Mouse (Mus musculus): ENCODE measurements around the gene Dlst. TPM values are rescaled to one million over a fixed set of nuclear protein-coding genes. Genes with fewer than 3 reads are reported as not detected.
A peak's percentile ranks its signal among the peaks of the same experiment; 100 is the strongest.

Gene Dlst
- polyA plus RNA-seq, 1 experiment from 2014 or later, result 101 TPM

DNA sequence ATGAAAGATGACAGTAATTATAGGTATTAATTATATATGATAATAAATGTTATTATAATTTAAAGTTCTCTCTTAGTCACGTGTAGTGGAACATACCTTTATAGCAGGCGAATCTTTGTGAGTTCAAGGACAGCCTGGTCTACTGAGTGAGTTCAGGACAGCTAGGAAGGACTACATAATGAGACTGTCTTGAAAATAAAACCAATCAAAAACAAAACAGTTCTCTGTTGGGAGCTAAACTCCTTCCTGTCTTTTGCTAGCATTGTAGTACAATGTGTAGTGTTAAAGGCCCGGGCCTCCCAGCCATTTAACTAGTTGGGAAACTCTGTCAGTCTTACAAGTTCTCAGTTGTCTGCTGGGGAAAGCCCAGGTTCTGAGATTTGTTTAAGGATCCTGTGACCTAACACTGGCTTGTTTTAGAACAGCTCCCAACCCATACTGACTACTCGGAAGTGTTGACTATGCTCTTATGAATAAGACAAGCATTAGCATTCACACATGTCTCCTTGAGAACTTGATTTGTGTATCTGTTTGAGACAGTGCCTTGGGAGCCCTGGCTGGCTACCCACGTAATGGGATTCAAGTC, 9.0 kb upstream of the Dlst start:
- H3K4me1 ChIP-seq (replicated peaks), result peaks cover 14% of the 10 kb centered on the region
- 84% methylated on average over 5 of the region's 5 CpGs for WGBS

DNA sequence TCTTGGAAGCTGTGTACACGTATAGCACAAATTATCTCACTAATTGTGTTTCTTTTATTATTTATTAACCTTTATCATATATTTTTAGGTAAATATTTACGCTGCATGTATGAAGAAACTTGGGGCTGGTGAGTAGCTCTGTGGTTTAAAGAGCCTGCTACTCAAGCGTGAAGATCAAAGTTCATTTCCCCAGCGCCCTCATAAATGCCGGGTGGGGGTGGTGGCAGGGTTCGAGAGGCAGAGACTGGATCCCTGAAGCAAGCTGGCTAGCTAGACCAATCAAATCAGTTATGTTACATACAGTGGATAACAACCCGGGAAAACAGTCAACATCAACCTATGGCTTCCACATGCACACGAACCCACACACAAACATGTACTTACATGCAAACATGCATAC, 7.5 kb upstream of the Dlst start:
- H3K9me3 ChIP-seq, result no peaks in the 10 kb centered on the region
- no peak for DNase-seq (ENCODE audit: low spot score)
- no peak overlapping the region for H3K4me3 ChIP-seq
- no peak overlapping the region for H3K27ac ChIP-seq
- no peaks in the 10 kb centered on the region for H3K27me3 ChIP-seq (ENCODE audit: insufficient read depth, poor library complexity, severe bottlenecking)
- H3K4me1 ChIP-seq (replicated peaks), result peaks cover 18% of the 10 kb centered on the region
- H3K36me3 ChIP-seq, result no peaks in the 10 kb centered on the region
- WGBS, result 80% methylated on average over 8 of the region's 8 CpGs

More for the DNA sequence above, 9.0 kb upstream of the Dlst start:
- Histone ChIP-seq H3K4me3 (no peak overlapping the region), H3K27ac (no peak overlapping the region), H3K27me3 (ENCODE audit: insufficient read depth, poor library complexity, severe bottlenecking) (no peaks in the 10 kb centered on the region), H3K9me3 (no peaks in the 10 kb centered on the region), H3K36me3 (no peaks in the 10 kb centered on the region)
- DNase-seq (ENCODE audit: low spot score), result no peak

DNA sequence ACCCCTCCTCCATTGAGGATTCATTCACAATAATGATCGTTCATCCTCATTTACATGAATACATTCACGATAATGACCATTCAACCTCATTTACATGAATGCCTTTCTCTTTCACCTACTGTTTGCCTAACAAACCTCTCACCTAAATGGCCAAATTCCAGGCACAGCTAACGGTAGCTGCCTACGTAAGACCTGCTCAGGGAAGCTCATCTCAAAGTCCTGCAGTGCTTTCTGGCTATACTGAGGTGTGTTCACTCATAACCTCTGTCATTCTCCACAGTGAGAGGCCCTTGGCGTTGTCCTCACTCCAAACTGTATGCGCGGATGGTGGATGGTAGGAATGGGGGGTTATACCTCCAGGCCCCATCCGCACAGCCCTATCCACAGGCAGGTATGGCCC, 5.8 kb upstream of the Dlst start:
- Histone ChIP-seq H3K4me1 (replicated peaks) (peaks cover 22% of the 10 kb centered on the region), H3K27me3 (ENCODE audit: insufficient read depth, poor library complexity, severe bottlenecking) (0 out of 2 replicates have a peak, but pooled peaks cover 4% of the 10 kb centered on the region), H3K27ac (no peak overlapping the region), H3K9me3 (no peaks in the 10 kb centered on the region), H3K36me3 (no peaks in the 10 kb centered on the region), H3K4me3 (no peak overlapping the region)
- WGBS, result 90% methylated on average over 8 of the region's 8 CpGs
- DNase-seq (ENCODE audit: low spot score), result no peak

DNA sequence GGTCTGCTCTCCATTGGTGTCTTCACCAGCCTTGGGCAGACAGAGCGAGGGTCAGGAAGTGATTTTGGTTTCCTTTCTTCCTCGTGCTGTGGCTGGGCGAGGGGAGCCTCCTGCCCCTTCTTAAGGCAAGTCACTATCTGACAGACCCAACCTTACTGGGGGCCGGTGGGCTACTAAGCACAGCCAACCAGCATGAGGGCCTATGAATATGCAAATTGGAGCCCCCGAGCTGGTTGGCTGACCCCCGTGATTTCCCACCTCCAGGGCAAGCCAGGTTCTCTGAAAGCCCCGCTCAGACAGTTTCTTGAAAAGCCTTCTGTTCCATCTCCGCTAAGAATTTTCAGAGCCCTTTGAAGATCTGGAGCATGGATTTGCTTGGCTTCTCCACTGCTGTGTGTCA, 4.3 kb upstream of the Dlst start:
- Histone ChIP-seq H3K4me1 (replicated peaks) (peaks cover 29% of the 10 kb centered on the region), H3K27ac (0 out of 2 replicates have a peak overlapping the region, but pooled peaks have one; percentile 2), H3K27me3 (ENCODE audit: insufficient read depth, poor library complexity, severe bottlenecking) (0 out of 2 replicates have a peak, but pooled peaks cover 4% of the 10 kb centered on the region), H3K36me3 (no peaks in the 10 kb centered on the region), H3K9me3 (no peaks in the 10 kb centered on the region), H3K4me3 (peak overlapping the region; percentile 37)
- 3% methylated on average over 8 of the region's 8 CpGs for WGBS
- DNase-seq (ENCODE audit: low spot score), result peak; percentile 38

DNA sequence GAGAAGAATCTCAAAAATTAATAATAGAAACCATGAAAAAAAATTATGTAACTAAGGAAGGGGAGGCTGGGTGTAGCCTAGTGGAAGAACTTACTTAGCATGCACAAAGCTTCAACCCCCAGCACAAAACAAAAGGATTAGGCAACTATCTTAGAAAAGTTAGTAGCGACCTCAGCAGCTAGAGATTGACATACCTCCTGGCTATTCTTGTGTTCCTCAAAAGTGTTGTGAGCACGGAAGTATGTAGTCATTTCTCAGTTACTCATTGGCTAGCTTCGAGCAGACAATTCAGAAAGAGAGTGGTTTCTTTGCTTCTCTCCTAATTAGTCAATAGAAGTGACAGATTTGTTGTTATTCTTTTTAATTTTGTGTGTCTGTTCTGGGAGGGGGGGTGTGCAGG, 2.0 kb upstream of the Dlst start:
- DNase-seq (ENCODE audit: low spot score), result no peak
- H3K4me3 ChIP-seq, result no peak overlapping the region
- H3K9me3 ChIP-seq, result no peaks in the 10 kb centered on the region
- H3K27me3 ChIP-seq (ENCODE audit: insufficient read depth, poor library complexity, severe bottlenecking), result 0 out of 2 replicates have a peak, but pooled peaks cover 4% of the 10 kb centered on the region
- WGBS, result 75% methylated on average over 3 of the region's 3 CpGs
- peaks cover 42% of the 10 kb centered on the region for H3K4me1 ChIP-seq (replicated peaks)
- H3K27ac ChIP-seq, result no peak overlapping the region
- H3K36me3 ChIP-seq, result peaks cover 10% of the 10 kb centered on the region; the same call in 1 of the 2 replicates

DNA sequence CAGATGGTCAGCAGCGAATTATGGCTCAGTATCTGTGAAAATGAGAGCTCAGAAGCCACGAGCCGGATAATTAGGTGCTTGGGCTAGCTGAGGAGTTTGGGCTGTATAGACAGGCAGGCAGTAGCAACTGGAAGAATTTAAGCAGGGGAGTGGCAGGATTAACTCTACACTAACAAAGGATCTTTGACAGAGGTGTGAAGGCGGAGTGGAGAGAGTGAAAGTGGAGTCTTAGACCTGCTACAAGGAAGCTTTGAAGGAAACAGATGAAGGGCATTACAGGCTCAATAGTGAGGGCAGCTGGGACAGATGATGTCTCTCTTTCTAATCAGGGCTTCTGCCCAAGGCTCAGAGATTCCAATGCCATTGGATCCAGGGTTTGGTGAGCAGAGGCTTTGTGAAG, 1.2 kb upstream of the Dlst start:
- H3K4me3 ChIP-seq, result peak overlapping the region; percentile 79; the same call in 1 of the 2 replicates

DNA sequence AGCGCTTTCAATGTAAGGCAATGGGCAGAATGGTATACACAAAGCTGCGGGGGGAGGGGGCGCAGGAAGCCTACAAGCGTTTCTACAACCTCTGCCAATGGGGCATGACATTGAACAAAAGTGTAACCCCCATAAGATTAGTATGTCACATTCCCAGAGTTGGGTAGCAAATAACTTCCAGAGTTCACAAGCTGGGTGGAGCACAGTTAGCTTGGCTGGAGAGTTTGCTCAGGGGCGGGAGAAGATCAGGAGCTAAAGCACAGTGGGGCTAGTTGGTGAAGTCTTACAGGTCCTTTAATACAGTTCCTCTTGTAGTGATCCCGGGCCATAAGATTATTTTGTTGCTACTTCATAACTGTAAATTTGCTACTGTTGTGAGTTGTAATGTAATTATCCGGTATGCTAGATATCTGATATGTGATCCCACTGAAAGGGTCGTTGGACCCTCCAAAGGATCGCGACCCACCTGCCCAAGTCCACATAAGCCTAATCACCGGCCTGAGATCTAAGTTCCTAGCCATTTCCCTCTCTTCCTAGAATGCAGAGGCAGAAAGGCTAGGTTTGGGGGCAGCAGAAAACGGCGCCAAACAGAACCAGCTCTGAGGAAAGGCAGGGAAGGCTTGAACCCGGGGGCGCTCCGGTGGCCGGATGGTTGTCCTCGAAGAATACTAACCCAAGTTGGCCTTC, 479 bp upstream of the Dlst start:
- 19% methylated on average over 18 of the region's 18 CpGs for WGBS
- peaks cover 42% of the 10 kb centered on the region for H3K4me1 ChIP-seq (replicated peaks)
- H3K9me3 ChIP-seq, result no peaks in the 10 kb centered on the region
- no peak for DNase-seq (ENCODE audit: low spot score)
- peak overlapping the region; percentile 92 for H3K27ac ChIP-seq
- H3K36me3 ChIP-seq, result peaks cover 18% of the 10 kb centered on the region
- H3K27me3 ChIP-seq (ENCODE audit: insufficient read depth, poor library complexity, severe bottlenecking), result 0 out of 2 replicates have a peak, but pooled peaks cover 4% of the 10 kb centered on the region
- peak overlapping the region; percentile 79 for H3K4me3 ChIP-seq

More for the DNA sequence above, 1.2 kb upstream of the Dlst start:
- peaks cover 11% of the 10 kb centered on the region; the same call in 1 of the 2 replicates for H3K36me3 ChIP-seq
- H3K27me3 ChIP-seq (ENCODE audit: insufficient read depth, poor library complexity, severe bottlenecking), result 0 out of 2 replicates have a peak, but pooled peaks cover 4% of the 10 kb centered on the region
- H3K9me3 ChIP-seq, result no peaks in the 10 kb centered on the region
- no peak for DNase-seq (ENCODE audit: low spot score)
- peaks cover 42% of the 10 kb centered on the region for H3K4me1 ChIP-seq (replicated peaks)
- 67% methylated on average over 4 of the region's 4 CpGs for WGBS
- H3K27ac ChIP-seq, result no peak overlapping the region

DNA sequence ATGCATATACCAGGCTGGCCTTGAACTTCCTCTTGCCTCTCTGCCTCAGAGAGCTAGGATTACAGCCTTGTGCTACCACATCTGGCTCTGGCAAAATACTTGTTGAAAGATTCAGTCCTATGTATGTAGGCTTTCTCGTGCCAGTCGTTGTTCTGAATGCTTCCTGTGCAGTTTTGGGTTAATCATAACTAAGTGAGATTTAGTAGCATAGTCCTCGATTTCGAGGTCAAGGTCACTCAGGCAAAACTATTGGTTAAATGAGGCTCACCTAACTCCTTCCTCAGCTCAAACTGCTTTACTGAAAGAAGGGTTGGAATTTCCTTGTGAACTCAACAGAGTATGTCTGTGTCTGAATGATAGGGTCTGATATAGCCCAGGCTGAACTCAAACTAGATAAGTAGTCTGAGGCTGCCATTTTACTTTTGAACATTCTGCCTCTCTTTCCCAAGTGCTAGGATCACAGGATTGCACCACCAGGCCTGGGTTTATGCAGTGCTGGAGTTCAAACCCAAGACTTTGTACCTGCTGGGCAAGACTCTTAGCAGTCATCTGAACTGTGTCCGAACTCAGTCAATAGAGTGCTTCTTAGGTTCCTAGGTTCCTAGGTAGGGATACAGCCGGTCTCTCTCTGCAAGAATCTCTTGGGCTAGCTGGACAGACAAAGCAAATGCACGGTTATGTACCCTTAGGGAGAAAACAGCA, 2.1 kb downstream of the Dlst start:
- 0 out of 2 replicates have a peak, but pooled peaks cover 4% of the 10 kb centered on the region for H3K27me3 ChIP-seq (ENCODE audit: insufficient read depth, poor library complexity, severe bottlenecking)
- H3K36me3 ChIP-seq, result peaks cover 42% of the 10 kb centered on the region
- no peak for DNase-seq (ENCODE audit: low spot score)
- WGBS, result 91% methylated on average over 7 of the region's 7 CpGs
- peak overlapping the region; percentile 79; the same call in 1 of the 2 replicates for H3K4me3 ChIP-seq
- H3K27ac ChIP-seq, result no peak overlapping the region
- H3K4me1 ChIP-seq (replicated peaks), result peaks cover 33% of the 10 kb centered on the region
- no peaks in the 10 kb centered on the region for H3K9me3 ChIP-seq

DNA sequence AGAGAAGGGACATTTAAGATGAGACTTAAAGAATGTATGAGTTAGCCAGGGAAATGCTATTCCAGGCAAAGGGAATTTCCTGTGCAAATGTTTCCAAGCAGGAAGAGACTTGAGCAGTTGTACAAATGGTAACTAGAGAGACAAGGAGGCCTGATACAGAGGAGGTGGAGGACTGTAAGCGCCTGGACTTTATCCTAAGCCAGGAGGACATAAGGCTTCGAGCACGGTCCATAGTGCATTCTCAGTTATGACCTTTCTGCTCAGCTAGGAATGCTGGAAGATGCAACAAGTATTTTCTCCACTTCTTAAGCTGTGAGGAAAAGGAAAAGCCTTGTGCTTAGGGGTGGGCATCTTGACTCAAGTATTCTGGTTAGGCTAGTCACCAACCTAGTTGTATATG, 2.7 kb downstream of the Dlst start:
- H3K36me3 ChIP-seq, result peaks cover 48% of the 10 kb centered on the region
- no peak for DNase-seq (ENCODE audit: low spot score)
- 0 out of 2 replicates have a peak, but pooled peaks cover 4% of the 10 kb centered on the region for H3K27me3 ChIP-seq (ENCODE audit: insufficient read depth, poor library complexity, severe bottlenecking)
- peaks cover 33% of the 10 kb centered on the region for H3K4me1 ChIP-seq (replicated peaks)
- no peak overlapping the region for H3K4me3 ChIP-seq
- no peak overlapping the region for H3K27ac ChIP-seq
- no peaks in the 10 kb centered on the region for H3K9me3 ChIP-seq
- WGBS, result 92% methylated on average over 3 of the region's 3 CpGs

DNA sequence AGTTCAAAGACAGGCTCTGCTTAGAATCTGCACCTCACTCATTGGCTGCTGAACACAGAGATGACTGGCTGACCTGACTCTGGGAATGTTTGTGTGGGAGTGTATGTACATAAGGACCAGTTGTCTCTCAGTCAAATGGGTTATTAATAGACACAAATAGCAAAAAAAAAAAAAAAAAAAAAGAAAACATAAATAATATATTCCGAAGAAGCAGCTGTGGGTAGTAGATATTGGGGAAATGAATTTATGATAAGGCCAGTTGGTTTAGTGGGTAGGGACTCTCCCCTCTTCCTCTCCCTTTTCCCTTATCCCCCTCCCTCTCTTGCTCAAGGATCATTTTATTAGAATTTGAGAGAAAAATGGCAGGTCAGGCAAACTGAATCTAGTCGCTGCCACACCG, 3.3 kb downstream of the Dlst start:
- Histone ChIP-seq H3K4me3 (no peak overlapping the region), H3K27ac (no peak overlapping the region), H3K27me3 (ENCODE audit: insufficient read depth, poor library complexity, severe bottlenecking) (0 out of 2 replicates have a peak, but pooled peaks cover 3% of the 10 kb centered on the region), H3K36me3 (peaks cover 54% of the 10 kb centered on the region), H3K4me1 (replicated peaks) (peaks cover 33% of the 10 kb centered on the region), H3K9me3 (no peaks in the 10 kb centered on the region)
- DNase-seq (ENCODE audit: low spot score), result no peak
- WGBS, result 92% methylated on average over 3 of the region's 3 CpGs

DNA sequence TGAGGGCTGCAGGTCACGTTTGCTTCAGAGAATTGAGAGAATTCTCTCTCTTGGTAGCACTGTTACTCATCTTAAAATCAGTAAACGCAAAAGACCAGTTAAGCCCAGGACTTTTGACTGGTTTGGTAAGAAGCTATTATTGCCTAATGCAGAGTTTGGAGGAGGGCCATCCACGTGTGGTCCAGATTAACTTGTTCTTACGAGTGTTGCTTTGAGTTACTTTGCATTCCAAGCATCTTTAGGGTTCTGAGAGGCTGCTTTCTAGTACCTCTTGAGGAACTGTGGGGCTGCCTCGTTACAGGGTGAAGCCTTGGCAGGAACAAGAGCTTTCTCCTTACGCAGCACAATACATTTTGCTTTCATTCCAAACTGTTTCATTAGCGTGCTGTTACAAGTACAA, 5.0 kb downstream of the Dlst start:
- Histone ChIP-seq H3K9me3 (no peaks in the 10 kb centered on the region), H3K4me1 (replicated peaks) (peaks cover 22% of the 10 kb centered on the region), H3K4me3 (no peak overlapping the region), H3K27me3 (ENCODE audit: insufficient read depth, poor library complexity, severe bottlenecking) (no peaks in the 10 kb centered on the region), H3K27ac (no peak overlapping the region), H3K36me3 (peaks cover 72% of the 10 kb centered on the region)
- WGBS, result 89% methylated on average over 7 of the region's 7 CpGs
- DNase-seq (ENCODE audit: low spot score), result no peak

DNA sequence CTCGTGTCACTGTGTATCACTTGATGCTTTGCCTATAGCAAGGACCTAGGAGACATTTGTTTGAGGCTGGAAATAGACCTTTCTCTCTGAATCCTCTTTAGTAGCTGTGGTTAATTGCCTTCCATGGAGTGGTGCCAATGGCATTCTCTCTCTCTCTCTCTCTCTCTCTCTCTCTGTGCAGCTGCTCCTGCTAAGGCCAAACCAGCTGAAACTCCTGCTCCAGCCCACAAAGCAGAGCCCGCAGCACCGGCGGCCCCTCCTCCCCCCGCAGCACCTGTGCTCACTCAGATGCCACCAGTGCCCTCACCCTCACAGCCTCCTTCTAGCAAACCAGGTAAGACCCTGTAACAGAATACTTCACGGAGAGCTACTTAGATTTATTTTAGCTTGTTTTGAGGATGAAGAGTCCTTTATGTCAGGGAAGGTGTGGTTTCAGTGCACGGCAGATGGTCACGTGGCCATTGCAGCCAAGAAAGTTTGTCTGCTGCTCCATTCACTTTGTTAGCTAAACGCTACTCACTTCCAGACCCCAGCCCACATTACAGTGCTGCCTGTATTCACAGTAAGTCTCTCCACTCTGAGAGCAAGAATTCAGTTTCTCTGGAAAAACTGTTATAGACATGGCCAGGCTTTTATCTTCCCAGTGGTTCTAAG, 11.3 kb downstream of the Dlst start:
- Histone ChIP-seq H3K9me3 (no peaks in the 10 kb centered on the region), H3K4me3 (no peak overlapping the region), H3K4me1 (replicated peaks) (no peaks in the 10 kb centered on the region), H3K27me3 (ENCODE audit: insufficient read depth, poor library complexity, severe bottlenecking) (no peaks in the 10 kb centered on the region), H3K36me3 (peaks cover 99% of the 10 kb centered on the region), H3K27ac (no peak overlapping the region)
- WGBS, result 91% methylated on average over 9 of the region's 9 CpGs
- DNase-seq (ENCODE audit: low spot score), result no peak
